Mouse (Mus musculus) embryonic fibroblast, embryonic 13.5 days (primary cell): Measurements from ENCODE around the gene Slc17a9.

Experiments
- CTCF ChIP-seq: IDR thresholded peaks from 2 replicates; pipeline ENCODE4 v1.5.1; 2011; ENCODE audit warnings: mild to moderate bottlenecking, control low read depth, low read length, moderate library complexity, borderline replicate concordance; ENCODE audit not compliant: insufficient read depth
- POLR2A ChIP-seq: IDR thresholded peaks from 2 replicates; pipeline ENCODE4 v1.6.1; 2011; ENCODE audit warnings: low read depth, mild to moderate bottlenecking, control low read depth, low read length, moderate library complexity

- no peak for TF ChIP-seq CTCF
- TF ChIP-seq POLR2A = no peak
Observed at GRCm38 (mm10) chr2:180695176-180695575, 29.9 kb upstream of the Slc17a9 start.
